Mouse (Mus musculus) CD4-positive, CD25-positive, alpha-beta regulatory T cell, adult 2 months (primary cell): ENCODE data around the gene Vamp2.

Source experiments
- DNase-seq: peaks from one replicate; pipeline ENCODE4 v3.0.0-alpha.2; 2012; ENCODE audit warnings: low read depth, low spot score

Gene Vamp2

DNA sequence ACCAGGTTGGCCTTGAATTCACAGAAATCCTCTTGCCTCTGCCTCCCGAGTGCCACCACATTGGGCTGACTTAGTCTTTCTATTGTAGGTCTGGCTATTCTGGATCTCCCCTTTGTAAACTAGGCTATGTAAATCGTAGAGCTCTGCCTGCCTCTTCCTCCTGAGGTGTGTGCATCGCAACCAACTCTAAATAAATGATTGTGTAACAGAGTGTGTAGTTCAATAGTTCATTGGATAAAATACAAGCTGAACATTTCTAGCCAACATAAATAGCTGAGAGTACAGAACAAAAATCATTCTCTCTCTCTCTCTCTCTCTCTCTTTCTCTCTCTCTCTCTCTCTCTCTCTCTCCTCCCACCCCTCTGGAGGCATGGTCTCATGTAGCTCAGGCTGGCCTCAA is 26.3 kb downstream of the Vamp2 start:
- no peak for DNase-seq

DNA sequence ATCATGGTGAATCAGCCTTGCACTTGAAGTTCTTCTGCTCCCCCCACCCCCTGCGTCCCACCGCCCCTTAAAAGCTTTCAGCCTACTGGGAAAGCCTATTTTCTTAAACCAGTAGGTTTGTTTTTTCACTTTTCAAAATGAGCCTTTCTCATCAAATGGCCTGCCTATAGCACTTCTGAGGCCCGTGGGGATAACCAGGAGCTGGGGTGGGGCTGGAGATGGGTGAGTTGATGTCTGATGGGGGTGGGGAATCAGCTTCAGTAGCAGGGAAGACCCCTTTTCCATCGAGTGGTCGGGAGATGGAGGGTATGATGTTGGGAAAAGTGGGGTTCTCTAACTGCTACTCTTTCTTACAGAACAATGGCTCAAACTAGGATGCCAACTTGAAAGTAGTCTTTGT is 28.6 kb downstream of the Vamp2 start:
- no peak for DNase-seq

DNA sequence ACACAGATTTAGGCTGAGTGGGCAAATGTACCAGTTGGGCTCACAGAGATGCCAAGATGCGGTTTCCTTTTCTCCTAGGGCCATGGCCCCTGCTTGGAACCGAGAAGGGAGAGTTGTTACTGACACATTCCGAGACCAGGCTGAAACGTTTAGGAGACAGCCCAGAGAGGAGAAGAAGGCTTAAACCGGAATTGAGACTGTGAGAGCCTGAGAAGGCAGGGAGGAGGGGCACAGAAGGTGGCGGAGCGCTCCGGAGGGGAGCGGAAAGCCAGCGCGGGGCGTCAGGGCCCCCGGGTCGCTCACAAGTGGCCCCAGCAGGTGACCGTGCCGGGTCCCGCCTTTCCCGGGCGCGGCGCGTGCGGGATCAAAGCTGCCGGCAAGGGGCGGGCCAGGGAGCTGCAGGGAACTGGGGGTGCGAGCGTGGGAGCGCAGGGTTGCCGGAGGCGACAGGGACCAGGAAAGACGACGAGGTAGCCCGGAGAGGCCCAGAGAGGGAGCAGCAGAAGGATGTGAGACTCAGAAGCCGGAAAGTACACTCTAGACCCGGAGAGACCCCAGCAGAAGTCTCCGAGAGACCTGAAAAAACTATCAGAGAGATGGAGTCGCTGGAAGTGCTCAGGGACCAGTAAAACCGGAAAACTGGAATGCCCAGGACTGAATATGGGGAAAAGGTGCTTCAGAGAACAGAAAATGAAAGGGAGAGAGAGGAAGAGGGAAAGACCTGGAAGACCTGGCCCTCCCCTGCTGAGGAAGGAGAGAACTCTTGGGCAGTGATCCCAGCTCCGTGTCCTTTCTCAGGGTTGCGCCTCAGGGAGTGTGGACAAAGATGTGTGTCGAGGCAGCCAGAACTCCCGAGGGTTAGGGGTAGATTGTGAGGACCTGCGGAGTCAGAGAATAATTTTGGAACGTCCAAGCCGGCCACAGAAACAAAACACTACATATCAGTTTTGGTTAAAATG is 29.7 kb downstream of the Vamp2 start:
- peak; percentile 72 for DNase-seq

DNA sequence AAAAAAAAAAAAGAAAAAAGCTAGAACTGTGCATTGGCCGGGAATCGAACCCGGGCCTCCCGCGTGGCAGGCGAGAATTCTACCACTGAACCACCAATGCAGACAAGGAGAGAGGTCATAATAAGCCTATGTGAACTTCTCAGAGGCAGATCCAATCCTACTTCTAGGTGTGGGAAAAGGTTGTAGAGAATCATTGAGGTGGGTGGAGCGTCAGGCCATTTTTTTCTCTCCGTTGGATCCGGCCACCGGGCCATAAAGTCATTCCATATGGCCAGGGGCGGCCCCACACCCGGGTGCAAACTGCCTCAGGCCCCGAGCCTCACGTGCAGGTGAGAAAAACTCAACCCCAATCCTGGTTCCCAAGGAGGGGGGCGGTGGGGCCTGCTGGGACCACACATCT is 30.5 kb downstream of the Vamp2 start:
- DNase-seq, result peak; percentile 88

DNA sequence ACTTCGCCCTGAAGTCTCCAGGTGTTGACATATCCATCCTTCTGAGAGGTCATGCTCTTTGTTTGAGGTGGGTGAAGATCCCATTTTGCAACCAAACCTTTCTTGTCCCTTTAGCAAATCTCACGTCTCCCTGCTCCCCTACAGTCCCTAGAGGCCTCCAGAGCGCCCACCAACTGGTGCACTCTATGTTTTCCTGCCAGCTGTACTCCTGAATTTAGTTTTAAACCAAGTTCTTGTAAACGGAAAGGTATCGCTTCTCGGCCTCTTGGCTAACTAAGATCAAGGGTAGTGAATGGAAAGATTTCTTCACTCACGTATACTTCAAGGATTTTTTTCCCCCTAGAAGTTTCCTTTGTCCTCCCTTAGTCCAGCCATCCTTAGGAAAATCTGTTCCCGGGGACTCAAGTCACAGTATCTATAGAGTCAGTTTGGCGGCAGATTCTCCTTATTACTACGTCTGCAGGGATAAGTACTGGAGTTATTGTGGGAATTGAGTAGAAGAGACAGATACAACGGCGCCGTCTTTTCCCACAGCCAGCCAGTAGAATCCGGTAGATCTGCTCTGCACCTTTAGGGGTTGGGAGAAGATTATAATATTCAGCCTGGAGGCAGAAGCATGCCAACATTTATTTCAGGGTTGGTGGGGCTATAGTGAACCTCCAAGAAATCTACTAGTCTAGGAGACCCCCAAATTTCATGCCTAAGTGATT is 31.3 kb downstream of the Vamp2 start:
- DNase-seq, result no peak

DNA sequence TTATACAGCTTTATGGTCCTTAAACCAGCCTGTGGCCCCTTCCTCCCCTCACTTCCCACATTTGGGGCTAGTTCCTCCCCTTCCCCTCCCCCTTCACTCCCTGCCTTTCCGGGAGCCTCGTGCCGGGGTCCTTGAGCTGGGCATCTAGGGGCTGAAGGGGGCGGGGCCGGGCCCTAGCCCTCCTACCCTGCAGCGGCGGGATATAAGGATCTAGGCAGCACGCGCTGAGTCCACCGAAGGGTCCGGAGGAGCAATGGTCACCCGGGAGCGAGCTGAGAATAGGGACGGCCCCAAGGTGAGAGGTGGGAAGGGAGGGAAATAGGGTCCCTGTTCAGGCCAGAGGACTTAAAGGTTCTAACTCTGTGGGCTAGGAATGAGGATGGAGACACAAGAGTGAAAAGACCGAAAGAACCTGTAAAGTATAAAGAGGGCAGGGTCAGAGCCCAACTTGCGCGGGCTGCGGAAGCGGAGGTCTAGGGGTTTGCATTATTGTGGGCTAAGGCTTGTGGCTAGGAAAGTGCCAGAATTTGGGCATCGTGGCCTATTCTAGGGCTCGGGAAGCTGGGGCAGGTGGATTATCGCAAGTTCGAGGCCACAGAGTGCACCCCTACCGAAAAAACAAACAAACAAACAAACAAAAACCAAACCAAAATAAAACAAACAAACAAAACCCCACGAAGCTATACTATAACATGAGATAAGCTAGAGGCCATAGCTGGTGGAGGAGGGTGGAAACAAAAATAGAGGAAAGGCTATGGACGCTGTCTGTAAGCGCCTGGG is 32.1 kb downstream of the Vamp2 start, which contains the start of gene Hes7:
Hes7 (plus strand) TSS at position 184 of the 780 bp plus-strand sequence.
- DNase-seq, result peak; percentile 44

DNA sequence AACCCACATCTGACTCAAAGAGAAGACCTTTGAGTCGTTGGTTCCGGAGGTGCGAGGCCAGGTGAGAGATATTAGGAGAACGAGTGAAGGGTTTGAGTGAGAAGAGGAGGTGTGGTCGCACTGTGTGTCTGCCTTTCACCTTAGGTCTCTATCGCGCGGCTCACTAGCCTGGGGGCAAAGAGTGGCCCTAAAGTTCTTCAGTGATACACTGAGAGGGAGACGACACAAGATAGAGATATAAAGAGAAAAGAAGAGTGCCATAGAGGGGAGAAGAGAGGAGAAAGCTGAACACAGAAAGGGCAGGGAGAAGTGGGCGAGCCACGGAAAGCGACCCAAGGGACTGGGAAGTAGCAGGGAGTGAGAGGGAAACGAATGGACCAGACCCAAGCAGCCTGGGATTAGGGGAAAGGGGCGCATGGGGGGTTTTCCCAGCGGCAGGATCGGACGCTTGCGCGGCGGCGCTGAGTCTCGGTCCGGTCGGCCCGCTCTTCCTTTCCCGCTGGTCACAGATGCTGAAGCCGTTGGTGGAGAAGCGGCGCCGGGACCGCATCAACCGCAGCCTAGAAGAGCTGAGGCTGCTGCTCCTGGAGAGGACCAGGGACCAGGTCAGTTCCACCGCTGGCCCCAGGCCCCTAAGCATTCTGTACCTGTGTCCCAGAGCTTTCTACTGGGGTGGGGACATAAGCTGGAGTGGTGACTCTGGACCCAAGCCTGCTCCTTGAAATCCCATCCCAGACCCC is 32.9 kb downstream of the Vamp2 start:
- DNase-seq, result peak; percentile 48

DNA sequence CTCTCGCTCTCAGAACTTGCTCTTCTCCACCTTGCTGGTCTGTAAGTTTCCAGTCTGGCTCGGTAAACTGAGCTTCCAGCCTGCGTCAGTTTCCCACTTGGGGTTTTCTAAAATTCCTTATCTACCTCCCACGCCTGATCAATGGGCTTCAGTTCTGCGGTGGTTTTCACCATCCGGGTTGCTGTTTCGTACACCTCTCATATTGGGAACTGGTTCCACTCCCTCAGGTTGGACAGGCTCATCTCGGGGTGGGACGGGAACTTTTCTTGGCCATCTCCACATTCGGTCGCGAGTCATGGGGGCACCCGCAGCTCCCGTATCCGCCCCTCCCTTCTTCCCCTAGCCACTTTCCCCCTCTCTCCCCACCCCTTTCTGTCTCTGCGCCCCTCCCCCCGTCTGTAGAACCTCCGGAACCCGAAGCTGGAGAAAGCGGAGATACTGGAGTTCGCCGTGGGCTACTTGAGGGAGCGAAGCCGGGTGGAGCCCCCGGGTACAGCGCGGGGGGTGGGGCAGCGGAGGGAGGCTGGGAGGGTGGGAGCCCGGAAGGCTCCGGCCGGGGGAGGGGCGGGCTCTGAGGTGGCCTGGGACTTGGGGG is 33.5 kb downstream of the Vamp2 start:
- DNase-seq, result peak; percentile 63

DNA sequence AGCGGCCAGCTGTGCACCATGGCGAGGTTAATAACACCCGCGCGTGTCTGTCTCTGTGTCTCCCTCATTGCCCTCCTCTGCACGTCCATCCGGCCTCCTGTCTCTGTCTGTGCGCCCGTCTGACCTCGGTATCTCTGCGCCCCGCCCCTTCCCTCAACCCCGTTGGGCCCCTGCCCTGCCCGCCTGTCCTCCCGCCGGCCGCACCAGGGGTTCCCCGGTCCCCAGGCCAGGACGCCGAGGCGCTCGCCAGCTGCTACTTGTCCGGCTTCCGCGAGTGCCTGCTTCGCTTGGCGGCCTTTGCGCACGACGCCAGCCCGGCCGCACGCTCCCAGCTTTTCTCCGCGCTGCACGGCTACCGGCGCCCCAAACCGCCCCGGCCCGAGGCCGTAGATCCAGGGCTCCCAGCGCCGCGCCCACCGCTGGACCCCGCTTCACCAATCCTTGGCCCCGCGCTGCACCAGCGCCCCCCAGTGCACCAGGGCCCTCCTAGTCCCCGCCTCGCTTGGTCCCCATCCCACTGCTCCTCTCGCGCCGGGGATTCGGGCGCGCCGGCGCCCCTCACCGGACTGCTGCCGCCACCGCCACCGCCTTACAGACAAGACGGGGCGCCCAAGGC is 34.2 kb downstream of the Vamp2 start, which contains the start of gene 9130213A22Rik:
9130213A22Rik (minus strand) TSS at position 254 of the 616 bp plus-strand sequence.
- peak; percentile 73 for DNase-seq

DNA sequence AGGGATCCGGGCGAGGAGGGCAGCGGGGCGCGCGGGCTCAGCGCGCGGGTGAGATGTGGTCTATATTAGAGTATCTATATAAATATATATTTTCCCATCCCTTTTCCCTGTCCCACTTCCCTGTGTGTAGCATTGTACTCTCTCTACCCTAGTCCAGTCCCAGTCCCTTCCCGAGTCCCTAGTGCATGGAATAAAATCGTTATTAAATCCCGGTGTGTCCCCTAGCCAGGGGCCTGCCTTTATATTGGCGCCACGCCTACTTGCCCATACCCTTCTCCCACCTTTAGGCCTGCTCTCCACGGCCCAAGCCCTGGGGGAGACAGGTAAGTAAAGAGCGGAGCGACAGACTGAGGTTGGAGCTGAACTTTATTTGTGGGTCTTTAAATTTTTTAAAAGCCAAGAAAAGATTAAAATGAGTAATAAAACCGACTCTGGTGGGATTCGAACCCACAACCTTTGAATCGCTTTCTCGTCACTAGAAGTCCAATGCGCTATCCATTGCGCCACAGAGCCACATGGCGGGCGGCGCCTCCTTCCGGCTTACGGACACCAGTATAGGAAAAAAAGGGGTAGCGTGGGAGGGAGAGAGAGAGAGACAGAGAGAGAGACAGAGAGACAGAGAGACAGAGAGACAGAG is 34.9 kb downstream of the Vamp2 start:
- peak; percentile 88 for DNase-seq

DNA sequence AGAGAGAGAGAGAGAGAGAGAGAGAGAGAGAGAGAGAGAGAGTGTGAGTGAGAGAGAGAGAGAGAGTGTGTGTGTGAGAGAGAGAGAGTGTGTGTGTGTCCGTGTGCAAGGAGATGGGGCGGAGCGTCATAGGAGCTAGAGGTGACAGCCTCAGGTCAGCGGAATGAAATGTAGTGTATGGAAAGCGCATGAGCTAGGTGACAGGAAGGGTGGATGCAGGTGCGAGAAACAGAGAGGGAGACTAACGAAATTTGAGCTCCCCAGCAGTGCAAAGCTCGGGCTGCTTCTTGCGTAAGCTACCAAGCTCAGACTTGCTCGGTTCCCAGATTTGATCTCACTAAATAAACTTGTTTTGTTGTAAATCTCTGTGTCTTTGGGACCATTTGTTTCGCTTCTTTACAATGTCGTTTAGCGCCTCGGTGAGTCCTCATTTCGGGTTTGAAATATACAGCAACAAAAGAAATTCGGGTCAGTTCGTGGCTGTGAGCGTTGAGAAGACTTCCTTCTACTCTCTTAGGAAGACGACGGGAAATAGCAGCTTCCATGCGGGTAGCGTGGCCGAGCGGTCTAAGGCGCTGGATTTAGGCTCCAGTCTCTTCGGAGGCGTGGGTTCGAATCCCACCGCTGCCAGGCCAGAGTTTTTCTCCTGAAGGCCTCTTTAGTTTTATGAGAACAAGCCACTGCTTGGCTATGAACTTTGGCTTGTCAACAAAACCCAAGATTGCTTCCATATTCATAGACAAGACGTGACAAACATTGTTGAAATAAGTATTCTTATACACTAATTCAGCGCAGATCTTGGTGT is 35.6 kb downstream of the Vamp2 start:
- peak; percentile 87 for DNase-seq

DNA sequence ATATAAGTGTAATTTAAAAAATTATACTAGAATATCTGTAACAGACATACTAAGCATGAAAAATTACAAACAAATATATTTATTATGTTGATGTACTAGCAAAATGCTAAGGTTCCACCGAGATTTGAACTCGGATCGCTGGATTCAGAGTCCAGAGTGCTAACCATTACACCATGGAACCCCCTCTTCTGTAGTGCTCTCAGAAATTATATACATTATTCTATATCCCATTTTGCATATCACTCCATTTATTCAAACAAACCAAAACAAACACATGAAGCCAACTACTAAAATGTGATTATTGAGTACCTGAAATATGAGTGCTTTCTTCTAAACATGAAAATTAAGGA is 36.2 kb downstream of the Vamp2 start:
- peak; percentile 86 for DNase-seq

DNA sequence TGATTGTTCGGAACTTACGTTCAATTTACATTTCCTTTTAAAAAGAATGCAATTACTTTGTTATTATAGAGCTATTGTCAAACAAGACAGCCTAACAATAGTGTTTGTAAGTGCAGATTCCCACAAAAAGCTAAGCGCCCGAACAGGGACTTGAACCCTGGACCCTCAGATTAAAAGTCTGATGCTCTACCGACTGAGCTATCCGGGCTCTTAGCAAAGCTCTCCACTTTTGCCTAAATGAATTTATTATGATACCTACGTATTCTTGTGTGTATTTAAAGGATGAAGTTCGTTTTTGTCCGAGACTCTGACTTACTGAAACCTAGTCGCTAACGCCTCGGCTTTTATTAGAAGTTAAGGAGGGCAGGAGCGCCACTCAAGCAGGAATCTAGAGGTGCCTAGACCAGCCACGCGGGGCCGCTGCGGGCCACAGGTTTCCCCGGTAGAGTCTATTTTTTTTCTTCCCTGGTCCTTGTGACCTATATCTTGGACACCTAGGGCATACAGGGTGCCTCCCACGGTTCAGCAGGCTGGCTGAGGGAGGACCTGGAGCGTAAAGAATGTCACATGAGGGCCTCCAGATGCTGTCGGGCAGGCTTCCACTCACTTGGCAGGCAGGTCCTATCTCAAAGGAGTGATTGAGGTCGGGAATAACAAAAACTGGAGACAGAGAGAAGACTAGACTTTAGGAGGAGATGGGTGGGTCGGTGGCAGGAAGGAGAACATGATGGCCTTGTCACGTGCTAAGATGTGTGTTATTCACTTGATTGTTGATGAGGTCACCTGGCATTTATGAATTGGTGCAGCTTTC is 37.0 kb downstream of the Vamp2 start:
- peak; percentile 90 for DNase-seq

DNA sequence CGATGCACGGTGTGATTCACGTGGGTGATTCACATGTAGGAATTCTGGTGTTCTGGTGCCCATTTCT is 37.4 kb downstream of the Vamp2 start, which contains the start of gene Aloxe3:
Aloxe3 (plus strand) TSS at position 45 of the 67 bp plus-strand sequence.
- no peak for DNase-seq

DNA sequence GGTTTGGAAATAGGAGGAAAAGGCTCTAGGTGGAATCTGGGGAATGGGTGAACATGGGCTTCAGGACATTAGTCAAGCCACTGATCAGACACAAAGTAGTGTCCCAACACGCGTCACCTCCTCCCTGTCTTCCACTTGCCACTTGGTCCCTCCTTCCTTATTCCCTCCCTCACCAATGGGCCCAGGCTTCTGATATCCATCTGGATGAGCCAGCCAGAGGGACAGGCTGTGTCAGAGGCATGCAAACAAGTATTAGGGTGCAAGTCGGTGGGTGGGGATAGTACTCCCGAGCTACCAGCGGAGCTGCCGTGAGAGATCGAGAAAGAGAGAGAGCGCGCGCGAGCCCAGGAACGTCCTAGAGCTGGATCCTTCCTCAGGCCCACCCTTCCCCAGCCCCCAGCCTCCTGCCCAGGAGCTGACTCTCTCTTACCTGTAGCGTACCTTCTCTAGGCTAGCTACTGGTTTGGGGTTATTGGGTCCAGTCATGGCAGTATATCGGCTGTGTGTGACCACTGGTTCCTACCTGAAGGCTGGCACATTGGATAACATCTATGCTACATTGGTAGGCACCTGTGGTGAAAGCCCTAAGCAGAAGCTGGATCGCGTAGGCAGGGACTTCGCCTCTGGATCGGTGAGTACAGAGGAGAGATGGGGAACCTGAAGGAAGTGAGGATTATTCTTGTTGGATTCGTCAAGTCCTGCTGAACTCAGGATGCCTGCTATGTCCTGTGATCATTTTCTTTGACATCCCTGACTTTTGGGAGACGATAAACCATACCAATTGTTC is 37.8 kb downstream of the Vamp2 start:
- peak; percentile 58 for DNase-seq

DNA sequence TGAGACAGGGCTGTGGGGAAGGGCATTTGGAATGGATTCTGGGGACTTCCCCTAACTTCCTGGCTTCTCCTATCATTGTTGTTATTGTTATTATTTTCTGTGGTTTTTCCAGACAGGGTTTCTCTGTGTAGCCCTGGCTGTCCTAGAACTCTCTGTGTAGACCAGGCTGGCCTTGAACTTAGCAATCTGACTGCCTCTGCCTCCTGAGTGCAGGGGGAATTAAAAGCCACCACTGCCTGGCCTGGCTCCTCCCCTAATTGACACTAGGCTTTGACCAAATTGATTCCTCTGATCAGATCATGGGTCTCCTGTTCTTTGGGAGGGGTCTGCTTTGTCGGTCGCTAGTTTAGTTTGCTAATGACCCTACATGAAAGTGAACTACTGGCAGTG is 38.4 kb downstream of the Vamp2 start:
- no peak for DNase-seq

DNA sequence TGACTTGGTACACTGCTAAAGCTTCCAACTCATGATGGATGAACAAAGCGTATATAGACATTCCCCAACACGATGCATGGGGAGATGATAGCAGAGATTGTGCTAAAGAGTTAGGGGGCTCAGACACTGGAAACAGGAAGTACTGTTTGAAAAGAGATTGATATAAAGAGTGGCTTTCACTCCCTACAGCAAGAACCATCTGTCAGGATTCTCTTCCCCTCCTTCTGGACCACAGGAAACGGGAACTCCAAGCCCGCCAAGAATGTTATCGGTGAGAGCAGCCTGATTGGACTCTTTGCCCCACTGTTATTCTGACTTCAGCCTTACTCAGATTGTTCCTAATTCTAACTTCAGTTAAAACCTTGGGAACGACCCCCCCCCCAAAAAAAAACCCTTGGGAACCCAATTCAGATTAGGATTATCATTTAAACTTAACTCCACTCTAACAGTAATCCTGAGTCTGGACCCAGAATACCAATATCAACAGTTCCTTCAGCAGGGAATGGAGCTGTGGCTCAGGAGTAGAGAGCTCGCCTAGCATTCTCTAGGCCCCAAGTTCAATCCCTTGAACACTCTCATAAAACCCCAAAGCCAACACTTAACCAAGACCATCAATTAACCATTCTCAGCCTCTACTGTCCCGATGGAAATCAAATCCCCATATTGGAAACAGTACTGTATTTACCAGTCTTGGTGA is 40.3 kb downstream of the Vamp2 start:
- no peak for DNase-seq
